In the genomic region with DNA sequence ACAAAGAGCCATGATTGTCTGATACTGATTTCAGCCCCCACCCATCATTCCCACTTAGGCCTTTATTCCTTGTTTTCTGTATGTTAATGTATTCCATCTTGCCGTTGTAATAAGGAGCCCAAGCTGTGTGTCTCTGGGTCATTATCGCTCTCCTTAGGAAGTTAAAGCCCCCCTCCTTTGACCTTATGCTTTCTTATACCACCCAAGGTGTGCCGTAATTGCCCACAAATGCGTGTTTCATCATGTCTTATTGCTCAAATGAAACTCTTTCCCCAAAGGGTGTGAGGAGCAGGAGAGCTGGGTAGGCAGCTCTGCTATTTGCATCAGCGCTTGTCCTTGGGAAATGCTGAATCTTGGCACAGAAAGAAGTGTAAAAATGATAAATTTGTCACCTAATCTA, we compare ENCODE assay signal across 32 mouse cellular contexts.
DNase-seq lines count a peak whose midpoint lies in the region; ATAC-seq and TF ChIP-seq lines count a peak whose summit lies in the region.
"Had no signal": no experiment of that assay in that cellular context is flagged by ENCODE, and none has a peak within 500 bp of the region (broad histone marks: within the 10 kb centered on the region; RNA-seq: fewer than 3 reads in every experiment).

No protein-coding gene starts in this region.

- ATAC-seq in hindbrain, postnatal 0 days = no peak
- ATAC-seq in hindbrain, embryonic 12.5 days (ENCODE audit: low FRiP score) = no peak
- peak; percentile 65; the same call in 1 of the 2 replicates for ATAC-seq in neural tube, embryonic 13.5 days (ENCODE audit: low read depth)
- ATAC-seq: forebrain, postnatal 0 days; inflammation-experienced regulatory T-cells, adult 6 months; intestine, embryonic 16.5 days; Patski had no signal

- no peak overlapping the region for H3K9ac ChIP-seq in hindbrain, postnatal 0 days (replicated peaks; ENCODE audit: low read length)
- no peak overlapping the region for H3K9ac ChIP-seq in hindbrain, embryonic 12.5 days
- H3K9ac ChIP-seq in neural tube, embryonic 13.5 days = no peak overlapping the region
- H3K9ac ChIP-seq: embryonic facial prominence, embryonic 13.5 days; forebrain, embryonic 12.5 days; forebrain, postnatal 0 days; heart, embryonic 12.5 days; heart, embryonic 15.5 days; hindbrain, embryonic 14.5 days had no signal

- 55% methylated on average over 5 of the region's 5 CpGs for WGBS in hindbrain, postnatal 0 days
- WGBS in hindbrain, embryonic 12.5 days = 62% methylated on average over 5 of the region's 5 CpGs
- WGBS in neural tube, embryonic 13.5 days = 54% methylated on average over 5 of the region's 5 CpGs

- H3K4me3 ChIP-seq in hindbrain, postnatal 0 days (ENCODE audit: low read length) = no peak overlapping the region
- no peak overlapping the region for H3K4me3 ChIP-seq in hindbrain, embryonic 12.5 days
- H3K4me3 ChIP-seq in neural tube, embryonic 13.5 days = no peak overlapping the region
- H3K4me3 ChIP-seq: embryonic facial prominence, embryonic 10.5 days; embryonic facial prominence, embryonic 13.5 days; erythroblast, embryonic 14.5 days; forebrain, embryonic 12.5 days; gastrocnemius, adult 2 months; heart, embryonic 12.5 days; heart, embryonic 15.5 days had no signal

- H3K36me3 ChIP-seq in hindbrain, postnatal 0 days (ENCODE audit: insufficient read depth, low read length) = no peaks in the 10 kb centered on the region
- H3K36me3 ChIP-seq in hindbrain, embryonic 12.5 days = no peaks in the 10 kb centered on the region
- H3K36me3 ChIP-seq in neural tube, embryonic 13.5 days = no peaks in the 10 kb centered on the region
- H3K36me3 ChIP-seq: embryonic facial prominence, embryonic 10.5 days; embryonic facial prominence, embryonic 13.5 days; forebrain, embryonic 12.5 days; G1E; heart, embryonic 12.5 days; heart, embryonic 15.5 days had no signal

- TF ChIP-seq CTCF in hindbrain, postnatal 0 days (IDR thresholded peaks at IDR 0.05; ENCODE audit: low read depth) = no peak

- H3K27ac ChIP-seq in hindbrain, postnatal 0 days = no peak overlapping the region
- no peak overlapping the region for H3K27ac ChIP-seq in hindbrain, embryonic 12.5 days
- H3K27ac ChIP-seq in neural tube, embryonic 13.5 days (replicated peaks) = peak overlapping the region; percentile 46; the same call in 1 of the 2 replicates
- H3K27ac ChIP-seq: embryonic facial prominence, embryonic 10.5 days; embryonic facial prominence, embryonic 13.5 days; forebrain, embryonic 12.5 days; gastrocnemius, adult 2 months; heart, embryonic 15.5 days; hindbrain, embryonic 14.5 days had no signal

- intact Hi-C loops in heart, postnatal 14 days (cut with DNase I) = no loop called here

- no peaks in the 10 kb centered on the region for H3K27me3 ChIP-seq in hindbrain, postnatal 0 days (ENCODE audit: insufficient read depth, low read length)
- no peaks in the 10 kb centered on the region for H3K27me3 ChIP-seq in hindbrain, embryonic 12.5 days
- H3K27me3 ChIP-seq in neural tube, embryonic 13.5 days = no peaks in the 10 kb centered on the region
- H3K27me3 ChIP-seq: CH12.LX; embryonic facial prominence, embryonic 13.5 days; forebrain, embryonic 12.5 days; heart, embryonic 12.5 days; heart, embryonic 15.5 days; Patski had no signal

- no peaks in the 10 kb centered on the region for H3K4me1 ChIP-seq in hindbrain, postnatal 0 days (ENCODE audit: insufficient read depth, low read length)
- no peaks in the 10 kb centered on the region for H3K4me1 ChIP-seq in hindbrain, embryonic 12.5 days
- peaks cover 26% of the 10 kb centered on the region; the same call in 1 of the 2 replicates for H3K4me1 ChIP-seq in neural tube, embryonic 13.5 days (replicated peaks)
- H3K4me1 ChIP-seq: embryonic facial prominence, embryonic 13.5 days; forebrain, embryonic 12.5 days; heart, embryonic 15.5 days had no signal

- no peaks in the 10 kb centered on the region for H3K9me3 ChIP-seq in hindbrain, postnatal 0 days (ENCODE audit: low read length)
- H3K9me3 ChIP-seq in hindbrain, embryonic 12.5 days (replicated peaks) = no peaks in the 10 kb centered on the region
- H3K9me3 ChIP-seq in neural tube, embryonic 13.5 days = no peaks in the 10 kb centered on the region
- H3K9me3 ChIP-seq: embryonic facial prominence, embryonic 10.5 days; embryonic facial prominence, embryonic 13.5 days; forebrain, embryonic 12.5 days; heart, embryonic 12.5 days; heart, embryonic 15.5 days had no signal

- H3K4me2 ChIP-seq in hindbrain, postnatal 0 days (ENCODE audit: low read depth, low read length) = no peak overlapping the region
- no peak overlapping the region for H3K4me2 ChIP-seq in hindbrain, embryonic 12.5 days (replicated peaks)
- no peak overlapping the region for H3K4me2 ChIP-seq in neural tube, embryonic 13.5 days
- H3K4me2 ChIP-seq: embryonic facial prominence, embryonic 13.5 days; forebrain, embryonic 12.5 days; heart, embryonic 12.5 days; heart, embryonic 15.5 days; hindbrain, embryonic 14.5 days had no signal

- peak; percentile 25 for DNase-seq in heart, adult 11 months
- no peak for DNase-seq in heart, postnatal 14 days
- peak; percentile 14 for DNase-seq in hindbrain, postnatal 0 days (ENCODE audit: low spot score)
- DNase-seq in neural tube, embryonic 10.5 days (ENCODE audit: extremely low spot score, low spot score) = no peak
- no peak for DNase-seq in left cerebral cortex, adult 11 months (ENCODE audit: low spot score)
- DNase-seq: adrenal gland, postnatal 14 days; B cell, adult 2 months; cerebellum, adult 11-12 months; cerebellum, adult 8-10 months; cerebellum, postnatal 10 days; cerebellum, postnatal 36 days; embryo, embryonic 11 days; forebrain, postnatal 0 days; gastrocnemius, adult 2 months; gastrocnemius, postnatal 14 days; heart, adult 18-20 months; heart, postnatal 10 days; heart, postnatal 4 days had no signal

Comparison
In these comparisons a context has a peak if more than half of its experiments do, and no peak if none do; other contexts are left out.
1. DNase-seq: peak in heart, adult 11 months (single experiment) and hindbrain, postnatal 0 days (single experiment); none in heart, postnatal 14 days (0 of 2), neural tube, embryonic 10.5 days (single experiment) and left cerebral cortex, adult 11 months (single experiment).